Mouse (Mus musculus) kidney, adult 2 months (tissue): ENCODE measurements around the gene Zbtb45. TPM values are rescaled to one million over a fixed set of nuclear protein-coding genes. Genes with fewer than 3 reads are reported as not detected.

Experiments used
- DNase-seq: peaks from one replicate; pipeline ENCODE4 v3.0.0; 2021
- H3K27ac ChIP-seq: fragments of 200-500 bp; 2 replicates; pipeline ENCODE4 v1.5.1; 2012; ENCODE audit warnings: low read depth, low read length, control low read depth, inconsistent platforms; ENCODE audit not compliant: insufficient read depth
- H3K27me3 ChIP-seq: fragments of 200-500 bp; replicated peaks from 2 replicates; pipeline ENCODE4 v1.6.1; 2012; ENCODE audit warnings: mild to moderate bottlenecking, moderate library complexity, low read length, inconsistent platforms; ENCODE audit not compliant: control insufficient read depth, insufficient read depth
- H3K36me3 ChIP-seq: fragments of 200-500 bp; 2 replicates; pipeline ENCODE4 v1.6.1; 2012; ENCODE audit warnings: mild to moderate bottlenecking, moderate library complexity, low read length, inconsistent platforms; ENCODE audit not compliant: control insufficient read depth, insufficient read depth
- H3K4me1 ChIP-seq: fragments of 200-500 bp; 2 replicates; pipeline ENCODE4 v1.6.1; 2011; ENCODE audit warnings: low read length; ENCODE audit not compliant: control insufficient read depth, insufficient read depth
- H3K4me3 ChIP-seq: fragments of 200-500 bp; 2 replicates; pipeline ENCODE4 v1.5.1; 2011; ENCODE audit warnings: mild to moderate bottlenecking, low read depth, low read length, control low read depth; ENCODE audit not compliant: insufficient read depth
- CTCF ChIP-seq: fragments of 200-500 bp; conservative IDR thresholded peaks from 2 replicates; pipeline ENCODE4 v1.5.1; 2011; ENCODE audit warnings: low read depth, mild to moderate bottlenecking, control low read depth, low read length, moderate library complexity, mixed read lengths; ENCODE audit not compliant: insufficient read depth, insufficient read length
- POLR2A ChIP-seq: fragments of 200-500 bp; IDR thresholded peaks from one replicate; pipeline ENCODE4 v1.6.1; 2011; ENCODE audit warnings: low read depth, low read length, control low read depth
- WGBS: fragments of 180-500 bp; shearing (Covaris S2); methylation state at CpG from one replicate; pipeline ENCODE4 v1.1.7; 2018; 5-methylcytosine and 5-hydroxymethylcytosine counted together
- polyA plus RNA-seq: library from polyadenylated mRNA; depleted of rRNA; stranded (reverse); fragments of >200 nt; gene quantifications from 2 replicates; pipeline ENCODE4 v1.2.3, GENCODE M21; 2012

Zbtb45 gene
- polyA plus RNA-seq, 1 experiment, result 14.1 TPM

DNA sequence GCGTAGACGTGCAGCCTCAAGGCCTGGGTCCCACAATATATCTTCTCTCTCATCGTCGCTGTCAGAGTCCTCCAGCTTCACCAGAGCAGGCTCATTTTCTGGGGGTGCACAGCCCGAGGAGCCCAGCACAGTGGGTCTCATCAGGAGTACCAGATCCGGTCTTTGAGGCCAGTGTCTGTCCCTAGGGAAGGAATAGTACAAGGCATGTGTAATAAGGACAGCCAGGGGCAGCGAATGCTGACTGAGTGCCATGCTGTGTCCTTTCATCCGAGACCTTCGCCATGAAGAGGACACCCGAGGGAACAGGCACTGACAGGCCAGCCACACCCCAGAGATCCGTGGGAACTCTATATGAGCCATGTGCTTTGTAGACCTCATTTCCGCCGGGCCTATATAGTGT is 43.2 kb upstream of the Zbtb45 start:
- Histone ChIP-seq H3K27ac (no peak overlapping the region), H3K27me3 (no peaks in the 10 kb centered on the region), H3K4me3 (no peak overlapping the region), H3K4me1 (no peaks in the 10 kb centered on the region; the same call in 1 of the 2 replicates), H3K36me3 (no peaks in the 10 kb centered on the region)
- 86% methylated on average over 13 of the region's 13 CpGs for WGBS
- no peak for DNase-seq
- TF ChIP-seq CTCF (no peak), POLR2A (no peak)

DNA sequence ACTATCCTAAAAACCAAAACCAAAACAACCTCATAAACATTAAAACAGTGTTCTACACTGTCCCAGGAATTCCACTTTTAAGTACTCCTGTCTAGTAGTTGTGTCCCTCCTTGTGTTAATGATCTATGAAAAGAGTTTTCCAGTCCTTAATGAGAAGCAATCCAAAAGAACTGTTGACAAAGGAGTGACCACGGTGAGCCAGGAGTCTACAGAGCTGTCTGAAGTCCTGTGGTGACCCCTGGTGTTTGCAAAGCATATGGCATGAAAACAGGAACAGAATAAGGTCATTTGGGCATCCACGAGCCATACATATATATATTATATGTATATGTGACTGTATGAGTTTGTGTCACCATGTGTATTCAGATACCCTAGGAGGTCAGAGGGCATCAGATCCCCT is 36.2 kb upstream of the Zbtb45 start:
- WGBS, result 0% methylated on average over 2 of the region's 2 CpGs
- no peak overlapping the region for H3K4me3 ChIP-seq
- H3K36me3 ChIP-seq, result no peaks in the 10 kb centered on the region
- H3K27ac ChIP-seq, result no peak overlapping the region
- DNase-seq, result peak; percentile 86
- no peaks in the 10 kb centered on the region for H3K27me3 ChIP-seq
- peaks cover 7% of the 10 kb centered on the region; the same call in 1 of the 2 replicates for H3K4me1 ChIP-seq
- no peak for TF ChIP-seq POLR2A
- peak; percentile 86 for TF ChIP-seq CTCF

DNA sequence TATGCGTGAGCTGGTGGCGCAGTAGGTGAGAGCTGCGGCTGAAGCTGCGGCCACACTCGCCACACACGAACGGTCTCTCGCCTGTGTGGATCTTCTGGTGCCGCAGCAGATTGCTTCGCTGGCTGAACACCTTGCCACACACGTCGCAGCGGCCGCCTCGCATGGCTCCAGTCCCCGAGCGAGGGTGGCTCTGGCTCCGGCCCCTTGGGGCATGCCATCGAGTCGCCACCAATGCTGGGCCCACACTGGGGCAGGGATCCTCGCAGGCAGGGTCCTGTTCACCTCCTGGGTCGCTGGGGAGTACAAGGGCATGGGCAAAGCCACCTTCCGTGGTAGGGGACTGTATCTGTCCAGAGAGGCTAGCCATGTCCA is 34.4 kb upstream of the Zbtb45 start:
- no peak for DNase-seq
- H3K4me1 ChIP-seq, result peaks cover 7% of the 10 kb centered on the region
- H3K36me3 ChIP-seq, result no peaks in the 10 kb centered on the region
- peak overlapping the region; percentile 39 for H3K4me3 ChIP-seq
- H3K27ac ChIP-seq, result no peak overlapping the region
- 9% methylated on average over 23 of the region's 23 CpGs for WGBS
- no peaks in the 10 kb centered on the region for H3K27me3 ChIP-seq
- TF ChIP-seq CTCF (no peak), POLR2A (no peak)

DNA sequence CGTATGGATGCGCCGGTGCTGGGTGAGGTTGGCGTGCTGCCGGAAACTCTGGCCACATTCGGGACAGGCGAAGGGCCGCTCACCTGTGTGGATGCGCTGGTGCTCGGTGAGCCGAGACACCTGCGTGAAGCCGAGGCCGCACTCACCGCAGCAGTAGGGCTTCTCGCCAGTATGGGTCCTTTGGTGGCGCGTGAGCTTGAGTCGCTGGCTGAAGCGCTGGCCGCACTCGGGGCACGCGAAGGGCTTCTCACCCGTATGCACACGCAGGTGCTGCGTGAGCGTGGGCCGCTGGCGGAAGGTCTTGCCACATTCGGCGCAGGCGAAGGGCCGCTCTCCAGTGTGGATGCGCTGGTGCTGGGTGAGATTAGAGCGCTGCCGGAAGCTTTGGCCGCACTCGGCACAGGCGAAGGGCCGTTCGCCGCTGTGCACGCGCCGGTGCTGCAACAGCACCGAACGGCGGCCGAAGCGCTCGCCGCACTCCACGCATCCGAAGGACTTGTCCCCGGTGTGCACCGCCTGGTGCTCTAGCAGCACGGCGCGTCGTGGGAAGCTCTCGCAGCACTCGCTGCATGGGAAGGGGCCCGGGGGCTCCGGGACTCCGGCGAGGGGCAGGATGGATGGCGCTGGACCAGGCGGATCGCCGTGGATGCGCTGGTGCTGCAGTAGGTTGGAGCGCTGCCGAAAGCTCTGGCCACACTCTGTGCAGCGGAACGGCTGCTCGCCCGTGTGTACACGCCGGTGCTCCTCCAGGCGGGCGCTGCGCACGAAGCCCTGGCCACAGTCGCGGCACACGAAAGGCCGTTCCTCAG is 33.8 kb upstream of the Zbtb45 start:
- H3K4me1 ChIP-seq, result peaks cover 11% of the 10 kb centered on the region
- no peak overlapping the region for H3K27ac ChIP-seq
- peak overlapping the region; percentile 39 for H3K4me3 ChIP-seq
- TF ChIP-seq CTCF (no peak), POLR2A (no peak)
- DNase-seq, result peak; percentile 26
- no peaks in the 10 kb centered on the region for H3K36me3 ChIP-seq
- 8% methylated on average over 88 of the region's 88 CpGs for WGBS
- no peaks in the 10 kb centered on the region for H3K27me3 ChIP-seq

DNA sequence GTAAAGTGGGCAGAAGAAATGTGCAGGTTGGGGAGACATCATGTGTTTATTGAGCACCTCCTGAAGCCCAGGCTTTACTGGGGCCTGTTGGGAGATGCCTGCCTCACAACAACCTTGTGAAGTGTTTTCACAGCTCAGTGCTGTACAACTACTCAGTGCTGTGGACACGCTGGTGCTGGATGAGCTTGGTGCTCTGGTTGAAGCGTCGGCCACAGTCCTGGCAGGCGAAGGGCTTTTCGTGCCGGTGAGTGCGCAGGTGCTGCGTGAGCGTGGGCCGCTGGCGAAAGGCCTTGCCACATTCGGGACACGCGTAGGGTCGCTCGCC is 33.2 kb upstream of the Zbtb45 start:
- TF ChIP-seq CTCF (no peak), POLR2A (no peak)
- Histone ChIP-seq H3K36me3 (no peaks in the 10 kb centered on the region), H3K27me3 (no peaks in the 10 kb centered on the region), H3K27ac (no peak overlapping the region), H3K4me3 (no peak overlapping the region), H3K4me1 (peaks cover 12% of the 10 kb centered on the region)
- no peak for DNase-seq
- 63% methylated on average over 16 of the region's 16 CpGs for WGBS

DNA sequence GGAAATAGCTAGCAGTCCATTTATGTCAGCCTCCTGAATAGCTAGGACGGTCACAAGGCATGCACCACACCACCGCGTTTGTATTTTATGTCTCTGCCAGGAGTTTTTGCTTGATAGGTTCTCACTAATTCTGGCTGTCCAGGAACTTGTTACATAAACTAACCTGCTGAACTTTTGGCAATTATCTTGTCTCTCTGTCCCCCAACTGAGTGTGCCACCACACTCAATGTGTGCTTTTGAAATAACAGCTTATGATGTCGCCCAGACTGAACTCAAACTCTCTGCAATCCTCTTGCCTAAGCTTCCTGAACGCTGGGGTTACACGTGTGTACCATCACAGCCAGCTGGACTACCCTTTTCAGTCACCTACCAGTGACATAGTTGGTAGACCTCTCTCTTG is 32.7 kb upstream of the Zbtb45 start:
- WGBS, result 71% methylated on average over 6 of the region's 6 CpGs
- no peak overlapping the region for H3K27ac ChIP-seq

DNA sequence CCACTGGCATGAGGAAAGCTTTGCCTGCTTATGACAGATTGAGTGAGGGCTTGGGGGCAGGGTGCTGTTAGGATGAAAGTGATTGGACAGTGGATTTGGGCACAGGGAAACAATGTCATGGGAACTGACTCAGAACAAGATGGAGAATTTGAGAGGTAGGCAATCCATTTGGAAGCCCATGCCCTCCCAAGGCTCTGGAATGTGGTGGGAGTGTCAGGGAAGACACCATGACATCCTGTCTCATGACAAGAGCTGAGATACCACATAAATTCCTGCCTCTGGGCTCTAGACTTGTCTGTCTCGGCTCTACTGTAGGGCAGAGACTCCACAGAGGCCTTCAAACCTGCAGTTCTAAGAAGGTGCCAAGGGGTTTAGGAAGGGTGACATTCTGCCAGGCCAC is 31.4 kb upstream of the Zbtb45 start:
- H3K36me3 ChIP-seq, result no peaks in the 10 kb centered on the region
- no peak for DNase-seq
- peaks cover 15% of the 10 kb centered on the region for H3K4me1 ChIP-seq
- H3K27ac ChIP-seq, result no peak overlapping the region
- 71% methylated on average over 1 of the region's 1 CpGs for WGBS
- H3K27me3 ChIP-seq, result no peaks in the 10 kb centered on the region
- TF ChIP-seq POLR2A (no peak), CTCF (no peak)
- H3K4me3 ChIP-seq, result no peak overlapping the region

More for the DNA sequence above, 32.7 kb upstream of the Zbtb45 start:
- Histone ChIP-seq H3K4me1 (peaks cover 12% of the 10 kb centered on the region), H3K27me3 (no peaks in the 10 kb centered on the region), H3K4me3 (no peak overlapping the region), H3K36me3 (no peaks in the 10 kb centered on the region)
- TF ChIP-seq POLR2A (no peak), CTCF (no peak)
- no peak for DNase-seq

DNA sequence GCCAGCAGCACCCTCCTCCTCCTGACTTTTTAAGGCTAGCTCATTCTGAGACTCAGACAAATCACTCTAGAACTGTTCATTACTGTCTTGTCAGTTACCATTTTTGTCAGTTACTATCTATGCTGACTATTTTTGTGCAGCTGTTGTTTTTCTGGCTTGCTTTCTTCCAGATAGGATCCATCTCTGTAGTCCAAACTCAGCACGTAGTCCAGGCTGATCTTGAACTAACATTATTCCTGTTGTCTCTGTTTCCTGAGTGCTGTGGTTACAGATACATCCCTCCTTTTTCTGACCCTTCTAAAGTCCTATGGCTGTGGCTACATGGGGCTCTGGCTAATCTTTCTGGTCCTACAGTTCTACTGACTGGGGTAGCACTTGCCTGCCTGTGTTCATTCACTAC is 29.3 kb upstream of the Zbtb45 start:
- H3K4me3 ChIP-seq, result no peak overlapping the region; the same call in 1 of the 2 replicates

More for the DNA sequence above, 29.3 kb upstream of the Zbtb45 start:
- 88% methylated on average over 1 of the region's 1 CpGs for WGBS
- H3K4me1 ChIP-seq, result peaks cover 17% of the 10 kb centered on the region
- TF ChIP-seq POLR2A (no peak), CTCF (no peak)
- no peaks in the 10 kb centered on the region for H3K27me3 ChIP-seq
- DNase-seq, result no peak
- no peaks in the 10 kb centered on the region for H3K36me3 ChIP-seq
- H3K27ac ChIP-seq, result peak overlapping the region; percentile 99; the same call in 1 of the 2 replicates
